Mouse (Mus musculus) mouse embryonic stem cell (cell line): Measurements from ENCODE around the gene Aldh3b1.
"Not testable (repeated sequence)": the region's sequence is repeated elsewhere in the genome, so short reads cannot be mapped to it uniquely, and the experiment has no call there.

Source experiments
- in situ Hi-C, 2 experiments: fragments of 300-500 bp; cut with MboI; formaldehyde crosslinking; loops; 1 replicate in 1 of 2; 3 replicates in 1 of 2; pipeline ENCODE4 v1.14.3; 2019 to 2020; ENCODE audit warnings: low sequenced_read_pairs in 2 of 2, low pct_unique_long_range_greater_than_20kb in 1 of 2, mixed read lengths in 1 of 2; ENCODE audit not compliant: unreplicated experiment in 1 of 2

Aldh3b1 gene

DNA sequence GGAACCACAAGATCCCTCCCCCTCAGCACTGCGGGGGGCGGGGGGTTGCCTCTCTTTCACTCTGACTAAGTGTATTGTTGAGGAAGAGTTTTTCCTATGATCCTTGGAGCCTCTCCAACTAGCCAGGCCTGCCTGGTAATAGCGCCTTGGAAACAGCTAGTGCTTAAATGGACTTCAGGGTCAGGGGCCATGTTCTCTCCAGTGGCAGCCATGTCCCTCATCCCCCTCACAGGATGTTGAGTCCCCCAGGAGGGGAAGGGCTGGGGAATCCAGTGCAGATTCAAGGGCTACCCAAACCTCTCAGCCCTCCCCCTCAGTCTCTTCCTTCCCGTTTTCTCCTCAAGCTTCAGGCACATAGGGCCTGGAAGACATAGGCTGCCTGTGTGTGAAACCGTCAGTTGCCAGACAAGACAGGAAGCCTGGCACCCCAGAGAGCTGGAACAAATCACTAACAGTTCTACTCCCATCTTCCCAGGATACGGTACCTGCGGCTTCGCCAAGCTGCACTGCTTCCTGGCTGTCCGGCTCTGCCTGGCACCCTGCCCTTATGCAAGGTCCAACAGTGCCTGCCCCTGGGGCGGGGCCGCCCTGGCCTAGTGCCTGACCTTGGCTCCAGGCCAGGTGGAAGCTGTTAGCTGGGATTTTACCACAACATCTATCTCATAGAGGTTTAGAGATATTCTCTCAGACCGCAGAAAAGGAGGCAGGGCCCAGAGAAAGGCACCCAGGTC lies at the start of gene Aldh3b1:
TSS of gene Aldh3b1 (minus strand) at position 598 of the 731 bp plus-strand sequence.
- in situ Hi-C loops: no loop called here

DNA sequence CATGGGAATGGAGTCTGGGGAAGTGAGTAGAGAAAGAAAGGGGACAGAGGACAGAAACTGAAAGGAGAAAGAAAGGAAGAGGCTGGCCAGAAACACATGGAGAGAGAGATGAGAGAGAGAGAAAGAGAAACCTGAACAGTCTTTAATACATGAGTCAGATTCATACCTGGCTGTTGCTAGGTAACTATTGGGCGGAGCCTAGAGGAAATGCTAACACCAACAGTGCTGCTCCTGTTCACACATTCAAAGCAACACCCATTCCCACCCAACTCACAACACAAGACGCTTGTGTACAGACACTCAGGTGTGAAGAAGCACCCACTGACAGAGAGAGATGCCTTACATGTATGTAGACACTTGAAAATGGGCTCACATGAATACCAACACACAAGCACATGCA lies 46.3 kb upstream of the Aldh3b1 start:
- in situ Hi-C loops: no loop called here

DNA sequence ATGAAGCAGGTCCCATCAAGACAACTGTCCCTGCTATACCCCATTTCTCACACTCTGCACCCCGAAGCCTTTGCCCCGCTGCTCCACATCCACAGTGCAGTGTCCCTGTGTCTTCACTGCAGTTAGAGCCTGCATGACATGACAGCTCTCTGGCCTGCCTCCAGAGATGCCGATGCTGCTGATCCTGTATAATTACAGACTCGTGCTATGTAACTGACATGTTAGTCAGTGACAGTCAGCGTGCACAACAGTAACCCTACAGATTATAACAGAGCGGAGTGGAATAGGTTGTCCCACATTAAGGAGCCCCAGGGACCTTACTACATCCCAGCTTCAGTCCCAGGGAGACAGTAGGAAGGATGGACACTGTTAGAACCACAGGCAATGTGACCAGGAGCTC lies 45.0 kb upstream of the Aldh3b1 start:
- in situ Hi-C loops: not testable (repeated sequence)

DNA sequence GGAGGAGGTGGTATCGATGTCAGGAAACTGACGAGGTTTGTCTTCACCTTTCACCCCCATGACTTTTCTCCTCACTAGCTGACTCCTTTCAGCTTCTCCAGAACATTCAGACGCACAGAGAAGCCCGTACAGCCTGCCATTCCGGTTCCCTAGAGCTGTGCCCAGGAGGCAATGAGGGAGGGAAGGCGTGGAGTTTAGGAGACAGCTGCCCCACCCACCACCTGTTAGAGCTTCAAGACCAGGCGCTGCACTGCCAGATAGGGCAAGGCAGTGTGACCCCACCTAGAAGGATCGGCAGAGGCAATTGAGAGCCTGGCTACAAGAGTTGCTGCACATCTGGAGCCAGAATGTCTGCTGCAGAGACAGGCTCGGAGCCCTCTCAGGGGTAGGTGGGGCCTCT lies 42.6 kb upstream of the Aldh3b1 start, which contains the start of gene Aldh3b2:
TSS of gene Aldh3b2 (plus strand) at position 100 of the 400 bp plus-strand sequence.
- in situ Hi-C loops: no loop called here

DNA sequence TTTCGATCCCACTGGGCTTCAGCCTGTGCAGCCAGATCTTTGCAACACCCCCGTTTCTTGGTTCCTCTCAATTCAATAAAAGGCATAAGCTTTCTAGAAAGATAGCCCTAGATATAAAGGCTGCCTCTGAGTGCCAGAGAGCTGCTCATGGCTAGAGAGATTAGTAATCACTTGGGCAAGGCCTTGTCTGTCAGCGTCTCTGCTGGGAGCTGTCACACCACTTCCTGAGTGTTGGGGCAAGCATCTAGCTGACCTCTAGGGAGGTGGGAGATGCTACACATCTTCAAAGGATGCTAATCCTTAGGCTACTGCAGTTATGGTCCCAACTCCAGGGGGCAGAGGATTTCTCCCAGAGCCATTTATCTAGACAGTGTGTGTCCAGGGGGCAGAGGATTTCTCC lies 37.6 kb upstream of the Aldh3b1 start:
- in situ Hi-C loops: no loop called here

DNA sequence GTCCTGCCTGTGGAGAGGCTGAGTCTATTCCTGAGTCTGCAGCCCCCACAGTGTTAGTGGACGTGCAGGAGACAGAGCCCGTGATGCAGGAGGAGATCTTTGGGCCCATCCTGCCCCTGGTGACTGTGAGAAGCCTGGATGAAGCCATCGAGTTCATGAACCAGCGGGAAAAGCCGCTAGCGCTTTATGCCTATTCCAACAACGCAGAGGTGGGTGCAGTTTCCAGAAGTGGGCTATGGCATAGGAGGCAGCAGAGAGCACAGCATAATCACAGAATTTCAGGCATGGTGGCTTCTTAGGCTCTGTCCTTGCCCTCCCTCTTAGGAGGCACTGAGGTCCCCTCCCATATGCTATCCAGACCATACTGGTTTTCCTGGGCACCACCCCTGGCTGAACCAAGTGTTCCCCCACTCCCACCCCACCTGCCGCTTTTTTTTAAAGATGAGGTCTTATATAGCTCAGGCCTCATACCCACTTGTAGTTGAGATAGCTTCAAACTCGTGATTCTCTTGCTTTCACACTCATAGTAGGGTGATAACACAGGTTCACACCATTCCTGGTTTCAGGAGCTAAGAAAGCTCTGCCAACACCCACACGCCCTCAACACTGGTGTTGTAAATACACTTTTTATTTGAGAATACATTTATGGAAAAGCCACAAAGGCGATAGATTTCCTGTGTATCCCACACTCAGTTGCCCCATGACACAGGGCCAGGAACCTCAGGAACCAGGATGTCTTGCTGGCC lies 36.9 kb upstream of the Aldh3b1 start:
- in situ Hi-C loops: no loop called here

DNA sequence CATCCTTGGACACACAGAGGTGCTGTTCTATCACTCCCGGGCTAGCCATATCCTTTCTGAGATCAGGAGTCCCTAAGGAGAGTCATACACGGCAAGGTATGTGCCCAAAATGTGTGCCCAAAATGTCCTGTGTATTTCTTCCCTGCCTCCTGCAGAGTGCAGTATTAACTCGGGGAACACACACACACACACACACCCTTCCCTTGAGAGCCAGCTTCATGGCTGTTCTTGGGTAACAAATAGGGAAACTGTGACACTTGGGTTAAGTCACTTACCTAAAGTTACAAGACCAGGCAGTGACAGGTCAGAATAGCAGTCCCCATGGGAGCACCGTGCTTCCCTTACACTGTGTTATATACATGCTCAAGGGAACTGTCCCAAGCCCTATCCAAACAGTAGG lies 34.4 kb upstream of the Aldh3b1 start:
- in situ Hi-C loops: no loop called here

DNA sequence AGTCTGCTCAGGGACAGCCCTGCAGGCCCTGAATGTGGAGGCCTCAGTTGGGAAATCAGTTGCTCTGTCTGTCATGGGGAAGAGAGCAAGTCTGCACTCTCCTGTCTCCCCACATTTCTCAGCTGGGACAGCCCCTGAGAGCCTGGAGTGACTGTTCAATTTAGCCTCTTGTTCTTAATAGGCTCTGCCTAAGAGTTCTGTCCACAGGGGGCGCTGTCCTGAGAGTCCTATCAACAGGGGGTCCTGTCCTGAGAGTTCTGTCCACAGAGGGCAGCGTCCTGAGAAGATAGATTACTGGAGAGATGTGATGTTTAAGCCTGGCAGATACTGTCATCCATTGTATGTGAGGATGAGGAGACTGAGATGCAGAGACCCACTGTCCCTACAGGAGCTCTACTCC lies 32.9 kb upstream of the Aldh3b1 start:
- in situ Hi-C loops: no loop called here

DNA sequence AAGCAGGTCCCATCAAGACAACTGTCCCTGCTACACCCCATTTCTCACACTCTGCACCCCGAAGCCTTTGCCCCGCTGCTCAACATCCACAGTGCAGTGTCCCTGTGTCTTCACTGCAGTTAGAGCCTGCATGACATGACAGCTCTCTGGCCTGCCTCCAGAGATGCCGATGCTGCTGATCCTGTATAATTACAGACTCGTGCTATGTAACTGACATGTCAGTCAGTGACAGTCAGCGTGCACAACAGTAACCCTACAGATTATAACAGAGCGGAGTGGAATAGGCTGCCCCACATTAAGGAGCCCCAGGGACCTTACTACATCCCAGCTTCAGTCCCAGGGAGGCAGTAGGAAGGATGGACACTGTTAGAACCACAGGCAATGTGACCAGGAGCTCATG lies 32.2 kb upstream of the Aldh3b1 start:
- in situ Hi-C loops: not testable (repeated sequence)

DNA sequence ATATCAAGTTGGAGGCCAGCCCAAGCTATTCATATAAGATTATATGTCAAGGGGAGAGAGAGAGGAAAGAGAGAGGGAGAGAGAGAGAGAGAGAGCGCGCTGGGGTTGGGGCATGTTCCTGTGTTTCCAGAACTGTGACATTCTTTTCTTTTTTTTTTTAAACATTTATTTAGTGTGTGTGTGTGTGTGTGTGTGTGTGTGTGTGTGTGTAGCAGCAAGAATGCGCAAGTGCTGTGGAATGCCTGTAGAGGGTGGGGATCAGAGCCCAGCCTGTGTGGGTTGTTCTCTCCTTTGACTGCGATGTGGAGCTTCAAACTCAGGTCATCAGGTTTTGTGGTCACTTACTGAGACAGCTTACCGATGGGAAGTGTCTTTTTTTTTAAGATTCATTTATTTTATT lies 30.6 kb upstream of the Aldh3b1 start:
- in situ Hi-C loops: no loop called here

DNA sequence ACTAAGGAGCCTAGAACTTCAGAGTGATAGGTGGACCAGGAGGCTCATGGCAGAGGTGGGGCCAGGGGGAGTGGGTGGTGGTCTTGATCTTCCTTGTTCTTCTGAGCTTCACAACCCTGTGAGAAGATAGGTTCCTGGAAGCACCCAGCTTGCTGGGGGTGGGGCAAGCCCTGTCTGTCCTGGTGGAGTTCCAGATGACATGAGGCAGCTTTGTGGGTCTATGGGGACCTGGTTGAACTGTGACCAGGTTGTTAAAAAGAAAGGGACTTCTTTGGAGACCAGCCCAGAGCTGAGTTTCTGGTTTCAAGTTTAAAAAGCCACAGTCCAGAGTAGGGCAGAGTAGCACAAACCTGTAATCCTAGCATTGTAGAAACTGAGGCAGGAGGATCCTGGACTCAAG lies 29.4 kb upstream of the Aldh3b1 start:
- in situ Hi-C loops: no loop called here

DNA sequence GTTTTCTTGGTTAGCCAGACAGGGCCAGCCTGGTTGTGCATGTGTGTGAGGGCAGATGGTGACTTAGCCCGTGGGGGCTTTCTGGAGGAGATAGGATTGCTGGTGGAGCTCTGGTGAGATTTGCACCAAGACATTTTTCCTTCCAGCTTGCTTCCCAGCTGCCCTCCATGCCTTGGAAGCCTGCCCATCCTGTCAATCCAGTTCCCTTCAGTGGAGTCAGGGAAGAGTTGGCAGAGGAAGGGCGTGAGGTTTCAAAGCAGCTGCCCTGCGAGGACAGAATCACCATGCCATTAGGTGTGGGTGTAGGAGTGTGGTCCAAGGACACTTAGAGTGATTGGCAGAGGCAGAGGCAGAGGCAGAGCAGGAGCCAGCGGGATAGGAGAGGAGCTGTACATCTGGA lies 28.9 kb upstream of the Aldh3b1 start, which contains the start of gene Aldh3b3:
TSS of gene Aldh3b3 (plus strand) at position 176 of the 400 bp plus-strand sequence.
- in situ Hi-C loops: no loop called here

DNA sequence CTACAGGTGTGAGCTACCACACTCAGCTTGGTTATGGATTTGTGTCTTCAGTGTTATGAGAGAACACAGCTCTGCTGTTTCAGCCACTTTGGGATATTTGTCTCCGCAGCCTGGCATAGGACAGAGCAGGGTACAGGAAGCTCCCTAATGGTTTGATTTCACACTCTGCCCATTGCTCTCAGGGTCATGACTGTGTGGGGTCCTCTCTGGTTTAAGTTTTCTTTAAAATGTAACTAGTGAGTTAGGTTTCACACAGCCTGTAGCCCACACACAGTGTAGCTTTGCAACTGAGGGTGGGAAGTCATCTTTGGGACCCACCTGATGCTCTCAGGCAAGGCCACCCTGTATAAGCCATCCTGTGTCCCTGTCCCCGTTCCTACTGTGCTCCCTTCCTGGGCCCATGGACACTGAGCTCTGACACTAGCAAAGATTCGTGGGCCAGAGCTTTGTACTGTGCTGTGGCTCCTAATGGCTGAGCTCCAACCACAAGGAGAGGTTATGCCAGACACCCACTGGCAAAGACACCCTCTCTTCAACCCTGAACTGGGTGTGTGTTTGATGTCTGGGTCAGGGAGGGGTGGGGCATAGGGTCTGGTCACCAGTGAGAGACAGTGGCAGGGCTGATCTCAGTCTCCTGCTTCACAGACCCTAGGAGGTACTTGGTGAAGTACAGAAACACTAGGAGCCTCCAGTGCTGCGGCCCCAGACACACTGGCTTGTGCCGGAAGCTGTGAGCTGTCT lies 27.9 kb upstream of the Aldh3b1 start:
- in situ Hi-C loops: not testable (repeated sequence)

DNA sequence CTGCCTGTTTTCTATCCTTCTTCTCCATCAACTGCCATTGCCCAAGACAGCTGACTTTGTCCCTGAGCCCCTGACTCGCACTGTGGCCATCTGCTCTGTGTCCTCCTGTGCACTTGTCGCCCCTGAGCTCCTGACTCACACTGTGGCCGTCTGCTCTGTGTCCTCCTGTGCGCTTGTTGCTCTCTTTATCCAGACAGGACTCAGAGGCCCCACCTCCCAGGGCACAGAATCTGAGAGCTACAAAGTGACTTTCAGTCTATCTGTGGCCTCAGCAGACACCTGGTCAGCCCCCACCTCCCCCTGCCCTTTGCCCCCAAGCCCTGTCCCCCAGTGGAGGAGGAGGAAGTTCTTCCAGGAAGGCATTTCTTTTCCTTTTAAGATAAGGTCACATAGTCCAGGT lies 26.2 kb upstream of the Aldh3b1 start:
- in situ Hi-C loops: no loop called here

DNA sequence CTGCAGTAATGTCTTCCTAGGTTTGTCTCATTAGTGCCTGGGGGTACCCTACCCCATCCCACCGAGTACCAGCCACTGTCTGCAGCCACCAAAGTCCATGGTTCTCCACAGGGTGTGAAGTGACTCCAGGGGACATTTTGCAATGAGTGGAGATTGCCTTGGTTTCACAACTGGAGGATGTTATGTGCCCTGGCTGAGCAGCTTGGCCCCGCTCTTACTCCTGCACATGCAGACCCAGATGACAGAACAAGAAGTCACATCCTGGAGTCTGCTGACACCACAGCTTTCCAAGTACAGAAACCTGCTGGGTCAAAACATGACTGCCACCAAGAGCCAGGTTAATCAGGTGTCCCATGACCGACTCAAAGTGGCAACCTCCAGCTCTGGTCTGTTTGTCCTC lies 25.4 kb upstream of the Aldh3b1 start:
- in situ Hi-C loops: no loop called here

DNA sequence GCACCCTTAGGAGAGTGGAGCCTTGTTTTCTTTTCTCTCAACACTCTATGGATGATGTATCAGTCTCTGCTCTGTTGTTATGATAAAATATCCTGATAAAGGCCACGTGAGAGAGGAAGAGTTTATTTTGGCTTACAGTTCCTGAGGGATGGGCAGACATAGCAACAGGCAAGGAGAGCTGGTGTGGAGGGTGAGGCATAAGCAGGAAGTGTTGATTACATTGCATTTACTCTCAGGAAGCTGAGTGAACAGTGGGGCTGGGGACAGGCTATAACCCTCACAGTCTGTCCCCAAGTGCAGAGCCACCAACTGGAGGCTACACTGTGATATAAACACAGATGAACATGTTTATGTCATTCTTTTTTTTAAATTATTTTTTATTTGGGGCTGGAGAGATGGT lies 22.5 kb upstream of the Aldh3b1 start:
- in situ Hi-C loops: no loop called here

DNA sequence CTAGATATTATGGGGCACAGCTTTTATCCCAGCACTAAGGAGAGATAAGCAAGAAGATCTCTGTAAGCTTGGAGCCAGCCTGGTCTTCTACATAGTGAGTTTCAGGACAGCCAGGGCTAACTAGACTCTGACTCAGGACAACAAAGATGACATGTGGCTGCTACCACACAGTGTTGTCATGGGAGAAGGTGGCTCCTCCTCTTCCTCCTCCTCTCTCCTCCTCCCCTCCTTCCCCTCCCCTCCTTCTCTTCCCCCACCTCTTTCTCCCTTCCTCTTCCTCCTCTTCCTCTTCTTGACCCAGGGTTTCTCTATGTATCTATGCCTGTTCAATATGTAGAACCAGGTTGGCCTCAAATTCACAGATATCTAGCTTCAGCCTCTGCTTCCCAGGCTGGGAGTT lies 21.9 kb upstream of the Aldh3b1 start:
- in situ Hi-C loops: no loop called here

DNA sequence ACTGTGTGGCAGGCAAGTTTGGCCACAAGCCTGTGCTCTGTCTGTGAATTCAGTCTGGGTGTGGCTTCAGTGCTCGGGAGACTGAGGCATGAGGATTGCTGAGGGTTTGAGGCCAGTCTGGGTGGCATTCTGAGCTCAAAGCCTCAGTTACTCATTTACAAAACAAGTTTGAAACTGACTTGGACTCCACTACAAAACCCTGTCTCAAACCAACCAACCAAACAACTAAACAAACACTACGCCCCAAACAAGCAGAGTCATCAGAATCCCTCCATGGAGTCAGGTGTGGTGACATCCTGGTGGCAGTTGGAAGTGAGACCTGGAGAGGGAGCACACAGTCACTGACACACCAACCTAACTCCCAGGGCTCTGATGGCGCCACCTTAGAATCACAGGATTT lies 20.7 kb upstream of the Aldh3b1 start:
- in situ Hi-C loops: no loop called here

DNA sequence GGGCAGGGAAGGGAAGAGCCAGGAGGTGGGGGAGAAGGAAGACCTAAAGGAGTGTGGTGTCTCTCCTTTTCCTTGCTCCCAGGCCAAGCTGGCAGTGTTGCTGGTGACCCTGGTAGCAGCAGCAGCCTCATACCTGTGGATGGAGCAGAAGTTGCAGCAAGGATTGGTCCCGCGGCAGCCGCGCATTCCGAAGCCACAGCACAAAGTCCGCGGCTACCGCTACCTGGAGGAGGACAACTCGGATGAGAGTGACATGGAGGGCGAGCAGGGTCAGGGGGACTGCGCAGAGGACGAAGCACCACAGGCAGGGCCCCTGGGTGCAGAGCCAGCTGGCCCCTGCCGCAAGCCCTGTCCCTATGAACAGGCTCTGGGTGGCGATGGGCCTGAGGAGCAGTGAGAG lies 18.9 kb upstream of the Aldh3b1 start:
- in situ Hi-C loops: no loop called here
